In genomic region chr6:55057427-55057826, GRCm38 (mm10) we compare ENCODE assay signal across 23 mouse cellular contexts. TPM values are rescaled to one million over a fixed set of nuclear protein-coding genes. Genes with fewer than 3 reads are reported as not detected.
DNase-seq lines count a peak whose midpoint lies in the region; TF ChIP-seq lines count a peak whose summit lies in the region.
"Had no signal": no experiment of that assay in that cellular context is flagged by ENCODE, and none has a peak within 500 bp of the region (broad histone marks: within the 10 kb centered on the region; RNA-seq: fewer than 3 reads in every experiment).

No protein-coding gene starts in this region.

- no peaks in the 10 kb centered on the region for H3K9me3 ChIP-seq in CH12.LX (replicated peaks; ENCODE audit: low read length)
- H3K9me3 ChIP-seq: embryonic facial prominence, embryonic 12.5 days; embryonic facial prominence, embryonic 15.5 days; heart, embryonic 10.5 days; heart, embryonic 13.5 days had no signal

- peak; percentile 40 for DNase-seq in 416B (ENCODE audit: low read depth)
- DNase-seq in A20 (ENCODE audit: low read depth, low spot score), result peak; percentile 30
- DNase-seq in CH12.LX (ENCODE audit: extremely low read depth), result peak; percentile 80
- DNase-seq in splenic B cell, adult 2 months (ENCODE audit: low read depth, low spot score), result peak; percentile 22
- no peak for DNase-seq in adrenal gland, postnatal 25 days
- no peak for DNase-seq in right cerebral cortex, postnatal 25 days
- DNase-seq: adrenal gland, postnatal 10 days; cerebellum, adult 11-12 months; cerebellum, adult 9-11 months; cerebellum, postnatal 25 days; forebrain, postnatal 0 days; gastrocnemius, postnatal 25 days; heart, adult 2 months; heart, postnatal 14 days; heart, postnatal 4 days; kidney, adult 2 months had no signal

- dilution Hi-C loops in CH12.LX (cut with MboI; ENCODE audit: extremely low pct_ligation_motif_present, extremely low pct_unique_long_range_greater_than_20kb, low sequenced_read_pairs), result no loop called here

- H3K27me3 ChIP-seq in CH12.LX (replicated peaks), result no peaks in the 10 kb centered on the region
- H3K27me3 ChIP-seq in splenic B cell, adult 2 months (ENCODE audit: control insufficient read depth, insufficient read depth, low read length, poor library complexity, severe bottlenecking), result no peaks in the 10 kb centered on the region; the same call in 1 of the 2 replicates
- H3K27me3 ChIP-seq: embryonic facial prominence, embryonic 12.5 days; embryonic facial prominence, embryonic 15.5 days; heart, embryonic 13.5 days; Patski had no signal

- peaks cover 11 to 43% of the 10 kb centered on the region in 2 experiments for H3K4me1 ChIP-seq in CH12.LX (ENCODE audit: control insufficient read depth in 1 of 2, insufficient read depth in 2 of 2)
- H3K4me1 ChIP-seq: embryonic facial prominence, embryonic 12.5 days; embryonic facial prominence, embryonic 15.5 days had no signal

- no peak overlapping the region for H3K4me3 ChIP-seq in CH12.LX (replicated peaks in 1 of 3; ENCODE audit: low read depth in 2 of 3, low read length in 2 of 3, poor library complexity in 1 of 3)
- H3K4me3 ChIP-seq: embryonic facial prominence, embryonic 12.5 days; embryonic facial prominence, embryonic 15.5 days; heart, adult 2 months; heart, embryonic 10.5 days; heart, embryonic 13.5 days had no signal

- in situ Hi-C loops in CH12.LX (cut with MboI; ENCODE audit: low pct_ligation_motif_present, low pct_unique_long_range_greater_than_20kb, low sequenced_read_pairs), result no loop called here

- no peak for TF ChIP-seq POLR2A in CH12.LX (IDR thresholded peaks at IDR 0.05; ENCODE audit: low read depth, low read length)

- TF ChIP-seq RAD21 in CH12.LX (IDR thresholded peaks at IDR 0.05; ENCODE audit: low read depth, low read length), result no peak

- no peak for TF ChIP-seq EP300 in CH12.LX (IDR thresholded peaks at IDR 0.05; ENCODE audit: low read length)

- peaks cover 80 to 96% of the 10 kb centered on the region in 2 experiments for H3K36me3 ChIP-seq in CH12.LX (replicated peaks in 1 of 2; ENCODE audit: control insufficient read depth in 1 of 2, insufficient read depth in 1 of 2, low read length in 1 of 2)
- peaks cover 6% of the 10 kb centered on the region for H3K36me3 ChIP-seq in splenic B cell, adult 2 months (ENCODE audit: control insufficient read depth, insufficient read depth, low read length, poor library complexity, severe bottlenecking)

- TF ChIP-seq CTCF in CH12.LX (conservative IDR thresholded peaks at IDR 0.05 in 1 of 2, IDR thresholded peaks at IDR 0.05 in 1 of 2; ENCODE audit: low read depth in 2 of 2, low read length in 2 of 2), result no peak

- H3K79me2 ChIP-seq in CH12.LX (replicated peaks; ENCODE audit: control insufficient read depth, extremely low read depth, insufficient read depth, poor library complexity, severe bottlenecking), result peaks cover 25% of the 10 kb centered on the region

- no peak overlapping the region for H3K4me2 ChIP-seq in CH12.LX (ENCODE audit: insufficient read depth, low read depth, poor library complexity, severe bottlenecking)
- H3K4me2 ChIP-seq: embryonic facial prominence, embryonic 12.5 days; embryonic facial prominence, embryonic 15.5 days; heart, embryonic 13.5 days; hindbrain, embryonic 14.5 days had no signal

- H3K9ac ChIP-seq in CH12.LX (ENCODE audit: insufficient read depth, low read depth), result no peak overlapping the region
- H3K9ac ChIP-seq: embryonic facial prominence, embryonic 12.5 days; embryonic facial prominence, embryonic 15.5 days; forebrain, postnatal 0 days; heart, embryonic 13.5 days; hindbrain, embryonic 14.5 days had no signal

- no peak overlapping the region for H3K27ac ChIP-seq in CH12.LX (ENCODE audit: insufficient read depth, low read depth)
- H3K27ac ChIP-seq: embryonic facial prominence, embryonic 12.5 days; embryonic facial prominence, embryonic 15.5 days; heart, adult 2 months; heart, embryonic 10.5 days; heart, embryonic 13.5 days; hindbrain, embryonic 14.5 days; hindbrain, postnatal 0 days had no signal

TF ChIP-seq in CH12.LX, 34 proteins besides CTCF, POLR2A, EP300 and RAD21:
- no peak for TF ChIP-seq PAX5 (IDR thresholded peaks at IDR 0.05; ENCODE audit: low read length)
- TF ChIP-seq KAT2A (IDR thresholded peaks at IDR 0.05; ENCODE audit: insufficient replicate concordance, low read length), result no peak
- no peak for TF ChIP-seq MYC (IDR thresholded peaks at IDR 0.05; ENCODE audit: low read depth, low read length)
- no peak for TF ChIP-seq BHLHE40 (IDR thresholded peaks at IDR 0.05; ENCODE audit: low read depth, low read length)
- TF ChIP-seq HCFC1 (IDR thresholded peaks at IDR 0.05; ENCODE audit: low read depth, low read length), result no peak
- no peak for TF ChIP-seq E2F4 (IDR thresholded peaks at IDR 0.05; ENCODE audit: insufficient replicate concordance, low read depth, low read length)
- no peak for TF ChIP-seq CHD1 (IDR thresholded peaks at IDR 0.05; ENCODE audit: low read depth, low read length)
- no peak for TF ChIP-seq CHD2 (IDR thresholded peaks at IDR 0.05; ENCODE audit: low read length)
- no peak for TF ChIP-seq MAX (IDR thresholded peaks at IDR 0.05; ENCODE audit: low read length)
- no peak for TF ChIP-seq MAFK (IDR thresholded peaks at IDR 0.05; ENCODE audit: insufficient replicate concordance, low read length)
- no peak for TF ChIP-seq ZKSCAN1 (IDR thresholded peaks at IDR 0.05; ENCODE audit: borderline replicate concordance, low read depth, low read length)
- TF ChIP-seq TCF12 (IDR thresholded peaks at IDR 0.05; ENCODE audit: low read depth, low read length), result no peak
- no peak for TF ChIP-seq NRF1 (IDR thresholded peaks at IDR 0.05; ENCODE audit: low read depth, low read length)
- TF ChIP-seq POLR2AphosphoS2 (IDR thresholded peaks at IDR 0.05; ENCODE audit: low read depth, low read length), result no peak
- no peak for TF ChIP-seq JUN (IDR thresholded peaks at IDR 0.05; ENCODE audit: insufficient read depth, low read depth, low read length)
- TF ChIP-seq SIN3A (IDR thresholded peaks at IDR 0.05; ENCODE audit: low read length), result peak; percentile 24; the same call in 1 of the 2 replicates
- TF ChIP-seq ZC3H11A (IDR thresholded peaks at IDR 0.05; ENCODE audit: low read depth, low read length), result no peak
- no peak for TF ChIP-seq RCOR1 (conservative IDR thresholded peaks at IDR 0.05; ENCODE audit: low read depth, low read length)
- TF ChIP-seq GABPA (IDR thresholded peaks at IDR 0.05; ENCODE audit: insufficient replicate concordance, low read depth, low read length), result no peak
- TF ChIP-seq TBP (conservative IDR thresholded peaks at IDR 0.05; ENCODE audit: low read depth, low read length), result no peak
- TF ChIP-seq MEF2A (IDR thresholded peaks at IDR 0.05; ENCODE audit: borderline replicate concordance, low read depth, low read length), result no peak
- no peak for TF ChIP-seq SMC3 (IDR thresholded peaks at IDR 0.05; ENCODE audit: low read depth, low read length)
- TF ChIP-seq MAZ (IDR thresholded peaks at IDR 0.05; ENCODE audit: low read depth, low read length), result 0 out of 2 replicates have a peak, but pooled peaks have one; percentile 56
- TF ChIP-seq USF1 (IDR thresholded peaks at IDR 0.05; ENCODE audit: low read depth, low read length), result no peak
- no peak for TF ChIP-seq NELFE (IDR thresholded peaks at IDR 0.05; ENCODE audit: low read depth, low read length)
- TF ChIP-seq ETS1 (conservative IDR thresholded peaks at IDR 0.05; ENCODE audit: low read depth, low read length), result peak; percentile 68
TF ChIP-seq in CH12.LX: peak in this region for 3.

RNA-seq across cellular contexts. Expression of gene Gars, which starts 19.6 kb away (rescaled TPM):
- total RNA-seq in CH12.LX (2012; rRNA removed) (238 and 329 TPM in 2 replicates), CH12.LX (2014; rRNA removed) (432 and 457 TPM in 2 replicates)
- polyA plus RNA-seq in CH12.LX (2012; ENCODE audit: insufficient read length, low read depth), result 341 and 354 TPM in 2 replicates
- total RNA-seq in adrenal gland, postnatal 25 days (2021), result 81.7 and 85.7 TPM in 2 replicates

Comparison
In these comparisons a context has a peak if more than half of its experiments do, and no peak if none do; other contexts are left out.
1. DNase-seq: peak in 416B (single experiment), A20 (single experiment), CH12.LX (single experiment) and splenic B cell, adult 2 months (single experiment); none in adrenal gland, postnatal 25 days (single experiment) and right cerebral cortex, postnatal 25 days (single experiment).